Mouse (Mus musculus): Measurements from ENCODE around the gene Tubgcp4.

Tubgcp4 gene

GRCm38 (mm10) chr2:121204276-121204675 is 33.8 kb downstream of the Tubgcp4 start:
- DNase-seq, result no peak

GRCm38 (mm10) chr2:121206541-121206940 is 36.1 kb downstream of the Tubgcp4 start:
- no peak for DNase-seq

GRCm38 (mm10) chr2:121214491-121214890 is 44.0 kb downstream of the Tubgcp4 start:
- no peak for DNase-seq

GRCm38 (mm10) chr2:121219177-121219576 is 48.7 kb downstream of the Tubgcp4 start:
- no peak for DNase-seq

- DNase-seq, result no peak
Observed at GRCm38 (mm10) chr2:121219994-121220393, 49.5 kb downstream of the Tubgcp4 start.

- peak; percentile 50 for DNase-seq
Observed at GRCm38 (mm10) chr2:121223010-121223409, 52.6 kb downstream of the Tubgcp4 start.

GRCm38 (mm10) chr2:121228135-121228534 is 57.7 kb downstream of the Tubgcp4 start:
- no peak for DNase-seq

- DNase-seq, result no peak
Observed at GRCm38 (mm10) chr2:121235460-121236072, 65.1 kb downstream of the Tubgcp4 start.

GRCm38 (mm10) chr2:121239426-121239825 is 69.0 kb downstream of the Tubgcp4 start:
- DNase-seq, result peak; percentile 38

- DNase-seq, result peak; percentile 60
Observed at GRCm38 (mm10) chr2:121244099-121244498, 73.6 kb downstream of the Tubgcp4 start.
